Mouse (Mus musculus): ENCODE measurements around the gene C2. TPM values are rescaled to one million over a fixed set of nuclear protein-coding genes. Genes with fewer than 3 reads are reported as not detected.

The C2 gene
- polyA plus RNA-seq, 1 experiment from 2014 or later = 0.86 TPM

Small RNA genes lying within 50 kb of the gene (microRNA-seq; reads per million reads assigned to microRNA genes)
- gene Mir6970 (not detected), gene Mir6971 (1.0 reads per million), gene Mir6972 (not detected)

Other genes starting within 250 kb of the C2 start
- 0.03 TPM in 1 of 2 replicates, not detected in the other for gene Tnxb, start 227.7 kb downstream of the C2 start, polyA plus RNA-seq (2014; fragmentation: Nextera tagmentation; extraction: Ambion mirVana)
- gene C4b, start 154.4 kb downstream of the C2 start, polyA plus RNA-seq (2014; fragmentation: Nextera tagmentation; extraction: Ambion mirVana) = not detected in 2 replicates
- not detected in 2 replicates for gene Cyp21a1, start 93.7 kb downstream of the C2 start, polyA plus RNA-seq (2014; fragmentation: Nextera tagmentation; extraction: Ambion mirVana)
- gene Stk19, start 61.3 kb downstream of the C2 start, polyA plus RNA-seq (2014; fragmentation: Nextera tagmentation; extraction: Ambion mirVana) = 20.3 and 24.7 TPM in 2 replicates
- gene Dxo, start 61.2 kb downstream of the C2 start, polyA plus RNA-seq (2014; fragmentation: Nextera tagmentation; extraction: Ambion mirVana) = 69.4 and 71.0 TPM in 2 replicates
- 45.0 and 55.7 TPM in 2 replicates for gene Skiv2l, start 48.1 kb downstream of the C2 start, polyA plus RNA-seq (2014; fragmentation: Nextera tagmentation; extraction: Ambion mirVana)
- gene Nelfe, start 47.9 kb downstream of the C2 start, polyA plus RNA-seq (2014; fragmentation: Nextera tagmentation; extraction: Ambion mirVana) = 125 and 132 TPM in 2 replicates
- 2.6 and 2.9 TPM in 2 replicates for gene Cfb, start 35.7 kb downstream of the C2 start, polyA plus RNA-seq (2014; fragmentation: Nextera tagmentation; extraction: Ambion mirVana)
- gene Zbtb12, start 18.8 kb downstream of the C2 start, polyA plus RNA-seq (2014; fragmentation: Nextera tagmentation; extraction: Ambion mirVana) = 1.7 and 2.1 TPM in 2 replicates
- gene Gm20547, start 16.2 kb downstream of the C2 start, polyA plus RNA-seq (2014; fragmentation: Nextera tagmentation; extraction: Ambion mirVana) = not detected in 2 replicates
- 62.7 and 70.3 TPM in 2 replicates for gene Ehmt2, start 204 bp upstream of the C2 start, polyA plus RNA-seq (2014; fragmentation: Nextera tagmentation; extraction: Ambion mirVana)
- gene Slc44a4, start 16.2 kb upstream of the C2 start, polyA plus RNA-seq (2014; fragmentation: Nextera tagmentation; extraction: Ambion mirVana) = not detected in 2 replicates
- gene Neu1, start 33.0 kb upstream of the C2 start, polyA plus RNA-seq (2014; fragmentation: Nextera tagmentation; extraction: Ambion mirVana) = 16.4 and 16.8 TPM in 2 replicates
- 0.13 and 0.37 TPM in 2 replicates for gene Hspa1b, start 61.0 kb upstream of the C2 start, polyA plus RNA-seq (2014; fragmentation: Nextera tagmentation; extraction: Ambion mirVana)
- not detected in 2 replicates for gene Gm20481, start 71.6 kb upstream of the C2 start, polyA plus RNA-seq (2014; fragmentation: Nextera tagmentation; extraction: Ambion mirVana)
- 1.1 and 1.9 TPM in 2 replicates for gene Hspa1a, start 73.9 kb upstream of the C2 start, polyA plus RNA-seq (2014; fragmentation: Nextera tagmentation; extraction: Ambion mirVana)
- gene Hspa1l, start 74.4 kb upstream of the C2 start, polyA plus RNA-seq (2014; fragmentation: Nextera tagmentation; extraction: Ambion mirVana) = 1.8 and 2.0 TPM in 2 replicates
- 209 and 211 TPM in 2 replicates for gene Lsm2, start 83.6 kb upstream of the C2 start, polyA plus RNA-seq (2014; fragmentation: Nextera tagmentation; extraction: Ambion mirVana)
- 109 and 114 TPM in 2 replicates for gene Vars, start 102.7 kb upstream of the C2 start, polyA plus RNA-seq (2014; fragmentation: Nextera tagmentation; extraction: Ambion mirVana)
- gene Vwa7, start 118.3 kb upstream of the C2 start, polyA plus RNA-seq (2014; fragmentation: Nextera tagmentation; extraction: Ambion mirVana) = 0.08 TPM in 1 of 2 replicates, not detected in the other
- 3.9 and 5.2 TPM in 2 replicates for gene Sapcd1, start 129.8 kb upstream of the C2 start, polyA plus RNA-seq (2014; fragmentation: Nextera tagmentation; extraction: Ambion mirVana)
- gene Msh5, start 148.5 kb upstream of the C2 start, polyA plus RNA-seq (2014; fragmentation: Nextera tagmentation; extraction: Ambion mirVana) = 4.1 and 6.2 TPM in 2 replicates
- gene Clic1, start 151.7 kb upstream of the C2 start, polyA plus RNA-seq (2014; fragmentation: Nextera tagmentation; extraction: Ambion mirVana) = 82.8 and 89.7 TPM in 2 replicates
- 638 and 659 TPM in 2 replicates for gene Ddah2, start 160.8 kb upstream of the C2 start, polyA plus RNA-seq (2014; fragmentation: Nextera tagmentation; extraction: Ambion mirVana)
- gene Ly6g6c, start 167.1 kb upstream of the C2 start, polyA plus RNA-seq (2014; fragmentation: Nextera tagmentation; extraction: Ambion mirVana) = 0.43 TPM in 1 of 2 replicates, not detected in the other
- 1.5 and 2.0 TPM in 2 replicates for gene Mpig6b, start 167.9 kb upstream of the C2 start, polyA plus RNA-seq (2014; fragmentation: Nextera tagmentation; extraction: Ambion mirVana)
- 0.39 and 0.46 TPM in 2 replicates for gene Ly6g6e, start 178.6 kb upstream of the C2 start, polyA plus RNA-seq (2014; fragmentation: Nextera tagmentation; extraction: Ambion mirVana)
- gene Ly6g6d, start 179.8 kb upstream of the C2 start, polyA plus RNA-seq (2014; fragmentation: Nextera tagmentation; extraction: Ambion mirVana) = 1.0 and 3.2 TPM in 2 replicates
- gene Ly6g6f, start 187.3 kb upstream of the C2 start, polyA plus RNA-seq (2014; fragmentation: Nextera tagmentation; extraction: Ambion mirVana) = 1.3 and 1.4 TPM in 2 replicates
- 50.5 and 59.9 TPM in 2 replicates for gene Abhd16a, start 191.0 kb upstream of the C2 start, polyA plus RNA-seq (2014; fragmentation: Nextera tagmentation; extraction: Ambion mirVana)
- gene Ly6g5c, start 210.0 kb upstream of the C2 start, polyA plus RNA-seq (2014; fragmentation: Nextera tagmentation; extraction: Ambion mirVana) = not detected in 2 replicates
- 0.45 and 0.78 TPM in 2 replicates for gene Ly6g5b, start 217.2 kb upstream of the C2 start, polyA plus RNA-seq (2014; fragmentation: Nextera tagmentation; extraction: Ambion mirVana)
- gene Gpank1, start 223.2 kb upstream of the C2 start, polyA plus RNA-seq (2014; fragmentation: Nextera tagmentation; extraction: Ambion mirVana) = 26.1 and 28.9 TPM in 2 replicates
- 303 and 319 TPM in 2 replicates for gene Csnk2b, start 223.8 kb upstream of the C2 start, polyA plus RNA-seq (2014; fragmentation: Nextera tagmentation; extraction: Ambion mirVana)
- gene D17H6S53E, start 228.1 kb upstream of the C2 start, polyA plus RNA-seq (2014; fragmentation: Nextera tagmentation; extraction: Ambion mirVana) = 7.0 and 7.6 TPM in 2 replicates
- 0.81 and 0.93 TPM in 2 replicates for gene Apom, start 233.8 kb upstream of the C2 start, polyA plus RNA-seq (2014; fragmentation: Nextera tagmentation; extraction: Ambion mirVana)
- 99.4 and 105 TPM in 2 replicates for gene Bag6, start 236.9 kb upstream of the C2 start, polyA plus RNA-seq (2014; fragmentation: Nextera tagmentation; extraction: Ambion mirVana)

Measured in neural tube, embryonic 11.5 days (tissue).